Mouse (Mus musculus) heart, embryonic 12.5 days (tissue): ENCODE measurements around the gene Ttll8. TPM values are rescaled to one million over a fixed set of nuclear protein-coding genes. Genes with fewer than 3 reads are reported as not detected.

Experiments used
- ATAC-seq: fragments of 200-750 bp; cut with Nextera tagmentation; 2 replicates; pipeline ENCODE4 v1.8.0; 2017; ENCODE audit warnings: moderate TSS enrichment, moderate library complexity; ENCODE audit not compliant: insufficient number of reproducible peaks, low FRiP score
- H3K27ac ChIP-seq: fragments of 300-500 bp; sonication (generic); 2 replicates; pipeline ENCODE4 v1.5.1; 2016; ENCODE audit warnings: mild to moderate bottlenecking, moderate library complexity; ENCODE audit not compliant: poor library complexity, severe bottlenecking
- H3K27me3 ChIP-seq: fragments of 300-500 bp; sonication (generic); replicated peaks from 2 replicates; pipeline ENCODE4 v1.6.1; 2016; ENCODE audit warnings: mild to moderate bottlenecking, moderate library complexity
- H3K36me3 ChIP-seq: fragments of 300-500 bp; sonication (generic); 2 replicates; pipeline ENCODE4 v1.6.1; 2016; ENCODE audit warnings: mild to moderate bottlenecking, moderate library complexity
- H3K4me1 ChIP-seq: fragments of 300-500 bp; sonication (generic); replicated peaks from 2 replicates; pipeline ENCODE4 v1.6.1; 2016; ENCODE audit warnings: mild to moderate bottlenecking
- H3K4me2 ChIP-seq: fragments of 300-500 bp; sonication (generic); 2 replicates; pipeline ENCODE4 v1.6.1; 2016; ENCODE audit warnings: mild to moderate bottlenecking, moderate library complexity
- H3K4me3 ChIP-seq: fragments of 300-500 bp; sonication (generic); 2 replicates; pipeline ENCODE4 v1.5.1; 2016; ENCODE audit warnings: mild to moderate bottlenecking
- H3K9ac ChIP-seq: fragments of 300-500 bp; sonication (generic); 2 replicates; pipeline ENCODE4 v1.6.1; 2016; ENCODE audit warnings: mild to moderate bottlenecking, moderate library complexity
- H3K9me3 ChIP-seq: fragments of 300-500 bp; sonication (generic); replicated peaks from 2 replicates; pipeline ENCODE4 v1.6.1; 2016; ENCODE audit warnings: mild to moderate bottlenecking, moderate library complexity
- WGBS: fragments of 180-500 bp; shearing (Covaris S2); methylation state at CpG from one replicate; pipeline ENCODE4 v1.1.7; 2016; 5-methylcytosine and 5-hydroxymethylcytosine counted together
- polyA plus RNA-seq: library from polyadenylated mRNA; unstranded; fragments of >200 nt; fragmentation: Nextera tagmentation; extraction: Ambion mirVana; gene quantifications from 2 replicates; pipeline ENCODE4 v1.2.1, GENCODE M21; 2016

Ttll8 gene
- polyA plus RNA-seq, 1 experiment from 2014 or later = not detected

DNA sequence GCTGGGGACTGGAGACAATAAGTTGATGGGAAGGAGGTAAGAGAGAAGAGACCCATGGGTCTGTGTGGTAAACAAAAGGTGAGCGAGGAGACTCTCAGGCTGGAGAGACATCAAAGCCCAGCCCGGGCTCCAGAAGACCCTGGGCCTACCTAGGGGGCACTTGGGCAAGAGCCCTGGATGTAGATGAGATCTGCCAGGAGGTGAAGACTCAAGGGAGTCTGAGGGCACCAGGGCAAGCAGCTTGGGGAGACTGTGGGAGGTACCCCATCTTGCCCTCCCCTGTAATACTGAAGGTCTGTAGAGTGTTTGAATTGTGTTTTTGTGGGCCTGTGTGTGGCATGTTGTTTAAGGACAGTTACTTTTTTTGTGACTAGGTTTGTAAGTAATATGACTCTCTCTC is 95.5 kb downstream of the Ttll8 start:
- Histone ChIP-seq H3K27me3 (no peaks in the 10 kb centered on the region), H3K36me3 (0 out of 2 replicates have a peak, but pooled peaks cover 2% of the 10 kb centered on the region), H3K27ac (no peak overlapping the region), H3K4me1 (peaks cover 37% of the 10 kb centered on the region), H3K4me3 (no peak overlapping the region), H3K4me2 (no peak overlapping the region), H3K9me3 (no peaks in the 10 kb centered on the region), H3K9ac (no peak overlapping the region)
- ATAC-seq = no peak
- WGBS = 65% methylated on average over 2 of the region's 2 CpGs

DNA sequence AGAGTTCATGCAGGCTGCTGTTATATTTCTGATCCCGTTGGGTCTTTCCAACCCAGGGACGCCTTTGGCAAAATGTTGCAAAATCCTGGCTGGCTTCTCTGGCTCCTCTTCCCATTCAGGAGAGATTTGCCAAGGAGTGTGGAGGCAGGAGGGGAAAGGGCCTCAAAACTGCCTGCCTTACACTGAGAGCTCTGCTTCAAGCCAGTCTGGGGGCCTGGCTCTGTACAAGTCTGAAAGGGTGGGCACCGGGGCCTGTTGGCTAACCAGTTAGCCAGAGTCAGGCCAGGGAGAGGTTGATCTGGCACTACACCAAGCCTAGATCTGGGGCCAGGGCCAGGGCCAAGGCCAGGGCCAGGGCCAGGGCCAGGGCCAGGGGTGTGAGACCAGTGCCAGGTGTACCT is 96.1 kb downstream of the Ttll8 start:
- H3K27ac ChIP-seq = no peak overlapping the region
- no peak overlapping the region for H3K9ac ChIP-seq
- H3K27me3 ChIP-seq = no peaks in the 10 kb centered on the region
- peaks cover 37% of the 10 kb centered on the region for H3K4me1 ChIP-seq
- no peaks in the 10 kb centered on the region for H3K9me3 ChIP-seq
- no peak overlapping the region for H3K4me3 ChIP-seq
- no peak overlapping the region for H3K4me2 ChIP-seq
- ATAC-seq = no peak
- H3K36me3 ChIP-seq = 0 out of 2 replicates have a peak, but pooled peaks cover under 1% of the 10 kb centered on the region
- 81% methylated on average over 3 of the region's 3 CpGs for WGBS

- Histone ChIP-seq H3K4me2 (no peak overlapping the region), H3K4me3 (no peak overlapping the region), H3K27me3 (no peaks in the 10 kb centered on the region), H3K4me1 (peaks cover 37% of the 10 kb centered on the region), H3K9me3 (no peaks in the 10 kb centered on the region), H3K9ac (no peak overlapping the region), H3K36me3 (no peaks in the 10 kb centered on the region), H3K27ac (no peak overlapping the region)
- WGBS = 92% methylated on average over 7 of the region's 7 CpGs
- no peak for ATAC-seq
These were observed 96.9 kb downstream of the Ttll8 start for GRCm38 (mm10) chr15:88857361-88857760.

DNA sequence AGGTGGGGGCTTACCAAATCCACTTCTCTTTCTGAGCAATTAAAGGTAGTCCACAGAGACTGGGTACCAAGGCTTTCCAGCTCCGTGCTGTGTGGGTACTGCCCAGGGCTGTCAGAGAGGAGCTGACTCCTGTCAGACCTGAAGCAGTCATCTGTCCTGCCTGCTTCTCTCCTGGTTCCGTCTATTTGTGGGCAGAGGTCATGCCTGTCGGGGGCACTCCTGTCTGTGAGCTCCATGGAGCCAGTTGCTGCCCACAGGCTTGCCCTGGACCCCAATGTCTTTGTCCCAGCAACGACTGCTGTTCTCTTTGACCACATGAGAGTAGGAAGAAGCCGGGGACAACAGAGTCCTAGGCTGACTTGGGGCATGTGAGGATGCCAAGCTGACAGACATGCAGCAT is 97.6 kb downstream of the Ttll8 start:
- whole genome bisulfite sequencing = 77% methylated on average over 5 of the region's 5 CpGs
- Histone ChIP-seq H3K9me3 (no peaks in the 10 kb centered on the region), H3K4me1 (peaks cover 36% of the 10 kb centered on the region), H3K9ac (no peak overlapping the region), H3K36me3 (no peaks in the 10 kb centered on the region), H3K27ac (no peak overlapping the region), H3K4me2 (no peak overlapping the region), H3K4me3 (no peak overlapping the region), H3K27me3 (no peaks in the 10 kb centered on the region)
- no peak for ATAC-seq

DNA sequence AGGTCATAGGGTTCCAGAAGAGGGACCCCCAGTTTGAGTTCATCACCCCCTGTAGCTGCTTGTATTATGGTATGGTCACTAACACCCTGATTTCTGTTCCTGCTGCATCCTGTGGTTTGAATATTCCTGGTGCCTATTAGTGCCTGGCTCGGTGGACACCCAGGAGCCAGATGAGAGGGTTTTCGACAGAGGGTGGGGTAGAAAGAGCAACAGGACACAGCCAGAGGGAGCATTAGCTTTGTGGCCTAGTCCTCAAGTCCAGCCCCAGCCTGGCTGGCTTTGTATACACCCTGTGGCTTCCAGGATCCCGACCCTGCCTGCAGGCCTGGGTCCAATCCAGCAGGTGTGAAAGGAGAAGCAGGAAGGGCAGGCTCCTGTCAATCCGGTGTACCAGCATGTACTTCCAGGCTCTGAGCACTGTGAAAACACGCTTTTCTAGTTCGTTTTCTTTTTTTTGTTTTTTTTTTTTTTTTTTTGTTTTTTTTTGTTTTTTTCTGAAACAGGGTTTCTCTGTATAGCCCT is 98.3 kb downstream of the Ttll8 start:
- Histone ChIP-seq H3K27ac (no peak overlapping the region), H3K4me1 (peaks cover 34% of the 10 kb centered on the region), H3K27me3 (no peaks in the 10 kb centered on the region), H3K9me3 (no peaks in the 10 kb centered on the region), H3K4me2 (no peak overlapping the region), H3K36me3 (no peaks in the 10 kb centered on the region), H3K4me3 (no peak overlapping the region), H3K9ac (peak overlapping the region; percentile 50; the same call in 1 of the 2 replicates)
- WGBS = 70% methylated on average over 6 of the region's 6 CpGs
- no peak for ATAC-seq

- H3K27me3 ChIP-seq = no peaks in the 10 kb centered on the region
- H3K36me3 ChIP-seq = no peaks in the 10 kb centered on the region
- WGBS = 53% methylated on average over 15 of the region's 15 CpGs
- ATAC-seq = no peak; the same call in 1 of the 2 replicates
- H3K4me2 ChIP-seq = 0 out of 2 replicates have a peak overlapping the region, but pooled peaks have one; percentile 4
- peak overlapping the region; percentile 42 for H3K27ac ChIP-seq
- H3K9me3 ChIP-seq = no peaks in the 10 kb centered on the region
- peak overlapping the region; percentile 50; the same call in 1 of the 2 replicates for H3K9ac ChIP-seq
- H3K4me1 ChIP-seq = peaks cover 42% of the 10 kb centered on the region
- H3K4me3 ChIP-seq = no peak overlapping the region
These were observed 99.0 kb downstream of the Ttll8 start for GRCm38 (mm10) chr15:88854969-88855830.

DNA sequence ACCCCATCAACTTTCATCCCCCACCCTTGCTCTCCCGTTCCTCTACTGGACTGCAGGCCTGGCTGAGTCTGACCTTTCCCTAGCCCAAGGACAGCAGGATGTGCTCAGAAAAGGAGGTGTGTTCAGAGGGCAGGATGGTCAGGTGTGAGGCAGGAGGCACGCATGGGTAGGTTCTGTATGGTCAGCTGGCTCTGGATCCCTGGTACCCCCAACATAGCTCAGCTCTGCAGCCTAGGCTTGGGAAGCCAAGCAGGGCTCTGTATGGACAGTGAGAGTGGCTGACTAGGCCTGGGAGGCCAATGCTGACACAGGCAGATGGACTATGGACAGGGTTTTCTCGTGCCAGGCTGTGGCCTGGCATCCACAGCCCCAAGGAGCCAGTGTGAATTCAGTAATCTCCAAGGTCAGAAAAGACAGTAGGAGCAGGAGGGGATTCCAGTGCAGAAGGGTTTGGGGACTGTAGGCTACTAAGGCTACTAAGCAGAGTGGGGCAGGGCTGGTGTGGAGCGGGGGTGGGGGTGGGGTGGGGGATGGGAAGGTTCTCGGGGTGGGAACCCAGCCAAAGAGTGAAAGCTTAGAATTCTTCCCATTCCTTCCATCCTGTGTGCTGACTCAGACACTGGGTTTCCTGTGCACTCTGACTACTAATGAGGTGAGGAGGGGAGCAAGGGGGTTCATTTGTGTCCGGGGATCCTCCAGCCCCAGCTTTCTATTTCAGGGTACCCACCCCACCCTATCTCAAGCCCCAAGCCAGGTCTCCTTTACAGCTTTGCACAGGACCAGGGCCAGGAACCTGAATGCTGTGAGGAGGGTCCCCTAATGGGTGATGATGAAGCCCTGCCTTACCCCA is 99.9 kb downstream of the Ttll8 start:
- H3K27ac ChIP-seq = peak overlapping the region; percentile 42
- no peaks in the 10 kb centered on the region for H3K36me3 ChIP-seq
- no peak overlapping the region for H3K9ac ChIP-seq
- H3K27me3 ChIP-seq = no peaks in the 10 kb centered on the region
- H3K4me1 ChIP-seq = peaks cover 45% of the 10 kb centered on the region
- no peak overlapping the region for H3K4me3 ChIP-seq
- 0 out of 2 replicates have a peak overlapping the region, but pooled peaks have one; percentile 4 for H3K4me2 ChIP-seq
- H3K9me3 ChIP-seq = no peaks in the 10 kb centered on the region
- WGBS = 23% methylated on average over 6 of the region's 6 CpGs
- ATAC-seq = peak; percentile 40

DNA sequence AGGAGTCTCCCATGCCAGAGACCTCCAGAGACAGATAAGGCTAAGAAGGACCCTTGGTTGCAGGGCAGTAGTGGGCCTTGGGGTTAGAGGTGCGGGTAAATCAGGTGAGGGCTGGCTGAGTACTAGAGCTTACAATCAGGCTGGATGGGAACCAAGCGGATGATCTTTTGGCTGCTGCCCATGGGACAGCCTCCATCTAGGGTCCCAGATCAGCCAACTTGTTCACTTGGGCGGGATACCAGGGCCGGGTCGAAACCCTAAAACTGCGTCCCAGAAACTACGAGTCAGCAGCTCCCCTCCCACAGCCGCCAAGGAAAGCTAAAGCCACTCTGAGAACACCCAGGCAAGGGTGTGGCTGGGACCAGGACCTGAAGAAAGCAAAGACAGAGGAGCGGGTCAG is 101.1 kb downstream of the Ttll8 start:
- Histone ChIP-seq H3K4me2 (no peak overlapping the region), H3K4me3 (no peak overlapping the region), H3K27me3 (no peaks in the 10 kb centered on the region), H3K9me3 (no peaks in the 10 kb centered on the region), H3K36me3 (no peaks in the 10 kb centered on the region), H3K4me1 (peaks cover 41% of the 10 kb centered on the region), H3K9ac (no peak overlapping the region), H3K27ac (no peak overlapping the region)
- 84% methylated on average over 9 of the region's 9 CpGs for WGBS
- ATAC-seq = no peak

DNA sequence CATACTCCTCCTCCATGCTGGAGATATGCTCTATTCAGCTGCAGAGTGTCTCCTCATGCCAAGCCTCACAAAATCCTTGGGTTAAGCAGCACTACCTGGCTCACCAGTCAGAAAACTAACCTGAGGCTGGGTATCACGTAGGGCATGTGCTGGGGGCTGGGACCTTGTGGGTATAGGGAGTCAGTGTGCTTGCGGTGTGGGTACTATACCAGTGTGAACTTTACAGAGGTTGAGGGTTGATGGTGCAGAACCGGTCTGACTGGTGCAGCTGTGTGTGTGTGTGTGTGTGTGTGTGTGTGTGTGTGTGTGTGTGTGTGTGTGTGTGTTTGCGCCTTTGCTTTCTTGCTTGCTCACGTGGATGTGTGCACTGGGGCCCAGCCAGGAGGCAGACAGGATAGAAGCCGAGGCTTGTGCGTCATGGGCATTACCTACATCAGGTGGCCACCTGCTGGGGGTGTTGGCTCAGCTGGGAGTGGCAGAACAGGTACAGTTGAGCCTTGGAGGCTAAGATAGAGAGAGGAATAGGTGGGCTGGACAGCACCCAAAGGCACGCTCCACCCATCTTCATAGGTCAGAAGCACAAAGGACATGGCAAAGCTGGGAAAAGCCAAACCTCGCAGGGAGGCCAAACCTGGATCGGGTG is 102.6 kb downstream of the Ttll8 start:
- peaks cover 41% of the 10 kb centered on the region for H3K4me1 ChIP-seq
- H3K27ac ChIP-seq = no peak overlapping the region
- H3K9me3 ChIP-seq = no peaks in the 10 kb centered on the region
- H3K4me3 ChIP-seq = no peak overlapping the region
- no peaks in the 10 kb centered on the region for H3K36me3 ChIP-seq
- H3K4me2 ChIP-seq = no peak overlapping the region
- no peak overlapping the region for H3K9ac ChIP-seq
- 78% methylated on average over 10 of the region's 10 CpGs for WGBS
- H3K27me3 ChIP-seq = no peaks in the 10 kb centered on the region
- no peak for ATAC-seq

DNA sequence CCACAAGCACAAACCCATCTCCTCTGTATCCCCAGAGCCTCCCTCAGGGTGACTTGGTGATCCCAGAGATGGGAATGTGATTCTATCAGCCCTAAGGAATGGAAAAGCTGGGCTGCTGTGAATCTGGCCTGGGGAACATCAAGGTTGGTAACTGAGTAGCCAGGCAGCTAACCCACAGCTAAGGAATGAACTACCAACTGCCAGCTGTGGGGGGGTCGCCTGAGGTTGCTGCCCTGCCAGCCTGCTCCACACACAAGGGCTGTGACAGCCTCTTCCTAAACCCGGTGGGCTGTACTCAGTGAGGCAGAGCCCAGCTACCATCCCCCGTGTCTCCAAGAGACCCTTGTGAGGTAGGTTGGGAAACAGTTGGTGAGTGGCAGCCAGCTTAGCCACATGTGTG is 103.1 kb downstream of the Ttll8 start:
- ATAC-seq = no peak
- H3K4me2 ChIP-seq = no peak overlapping the region
- H3K27me3 ChIP-seq = no peaks in the 10 kb centered on the region
- no peak overlapping the region for H3K9ac ChIP-seq
- H3K4me3 ChIP-seq = no peak overlapping the region
- no peak overlapping the region for H3K27ac ChIP-seq
- peaks cover 41% of the 10 kb centered on the region for H3K4me1 ChIP-seq
- H3K36me3 ChIP-seq = no peaks in the 10 kb centered on the region
- WGBS = 51% methylated on average over 3 of the region's 3 CpGs
- no peaks in the 10 kb centered on the region for H3K9me3 ChIP-seq
